ENCODE assay signal across 7 mouse cellular contexts in the genomic region with DNA sequence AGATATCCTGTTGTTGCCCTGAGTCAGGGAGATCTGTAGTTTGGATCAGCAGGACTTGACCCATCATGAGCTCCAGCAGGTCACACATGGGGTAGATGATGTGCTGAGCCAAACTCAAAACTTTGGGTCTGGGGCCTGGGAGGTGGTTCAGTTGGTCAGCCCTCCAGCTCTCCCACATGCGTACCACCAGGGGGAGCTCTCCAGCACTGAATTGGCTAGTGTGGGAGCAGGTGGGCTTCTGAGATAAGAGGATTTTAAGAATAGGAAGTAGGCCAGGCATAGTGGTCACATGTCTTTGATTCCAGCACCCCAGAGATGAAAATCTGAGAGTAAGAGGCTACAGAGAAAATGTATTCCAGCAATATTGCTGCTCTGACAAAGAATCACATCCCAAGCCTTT. TPM values are rescaled to one million over a fixed set of nuclear protein-coding genes. Genes with fewer than 3 reads are reported as not detected.
DNase-seq lines count a peak whose midpoint lies in the region; ATAC-seq and TF ChIP-seq lines count a peak whose summit lies in the region.

No protein-coding gene starts in this region.

- peak; percentile 54 for DNase-seq in hindbrain, postnatal 0 days (ENCODE audit: low spot score)
- DNase-seq in CD8-positive naive resting alpha-beta T cell, adult 2 months (ENCODE audit: low read depth in 2 of 2, low spot score in 2 of 2), result peak; percentile 19 to 39
- peak; percentile 78 for DNase-seq in R1 (ENCODE audit: low read depth, low spot score)
- peak; percentile 78 for DNase-seq in retina, embryonic 14.5 days (ENCODE audit: low spot score)
- no peak for DNase-seq in layer of hippocampus, adult 9-10 months (ENCODE audit: low spot score)

- WGBS in hindbrain, postnatal 0 days, result 9% methylated on average over 1 of the region's 1 CpGs
- 6% methylated on average over 1 of the region's 1 CpGs for WGBS in hindbrain, embryonic 12.5 days

- peak; percentile 72 for TF ChIP-seq CTCF in hindbrain, postnatal 0 days (IDR thresholded peaks at IDR 0.05; ENCODE audit: low read depth)

- H3K27ac ChIP-seq in hindbrain, postnatal 0 days, result no peak overlapping the region
- H3K27ac ChIP-seq in hindbrain, embryonic 12.5 days, result no peak overlapping the region

- H3K36me3 ChIP-seq in hindbrain, postnatal 0 days (ENCODE audit: insufficient read depth, low read length), result no peaks in the 10 kb centered on the region
- no peaks in the 10 kb centered on the region for H3K36me3 ChIP-seq in hindbrain, embryonic 12.5 days

- no peaks in the 10 kb centered on the region for H3K9me3 ChIP-seq in hindbrain, postnatal 0 days (ENCODE audit: low read length)
- H3K9me3 ChIP-seq in hindbrain, embryonic 12.5 days (replicated peaks), result no peaks in the 10 kb centered on the region

- peak; percentile 55 for ATAC-seq in hindbrain, postnatal 0 days
- no peak for ATAC-seq in hindbrain, embryonic 12.5 days (ENCODE audit: low FRiP score)
- peak; percentile 32 to 81 for ATAC-seq in hematopoietic stem cell, adult 5-6 weeks (replicated peaks in 1 of 2; ENCODE audit: insufficient read depth in 1 of 2, low FRiP score in 2 of 2, low TSS enrichment in 1 of 2, low read depth in 1 of 2, poor library complexity in 2 of 2, severe bottlenecking in 2 of 2)

- no peak overlapping the region for H3K4me2 ChIP-seq in hindbrain, postnatal 0 days (ENCODE audit: low read depth, low read length)
- no peak overlapping the region for H3K4me2 ChIP-seq in hindbrain, embryonic 12.5 days (replicated peaks)

- no peak overlapping the region for H3K4me3 ChIP-seq in hindbrain, postnatal 0 days (ENCODE audit: low read length)
- no peak overlapping the region for H3K4me3 ChIP-seq in hindbrain, embryonic 12.5 days

- no peaks in the 10 kb centered on the region for H3K27me3 ChIP-seq in hindbrain, postnatal 0 days (ENCODE audit: insufficient read depth, low read length)
- no peaks in the 10 kb centered on the region for H3K27me3 ChIP-seq in hindbrain, embryonic 12.5 days

- no peaks in the 10 kb centered on the region for H3K4me1 ChIP-seq in hindbrain, postnatal 0 days (ENCODE audit: insufficient read depth, low read length)
- no peaks in the 10 kb centered on the region for H3K4me1 ChIP-seq in hindbrain, embryonic 12.5 days

- H3K9ac ChIP-seq in hindbrain, postnatal 0 days (replicated peaks; ENCODE audit: low read length), result no peak overlapping the region
- no peak overlapping the region for H3K9ac ChIP-seq in hindbrain, embryonic 12.5 days

RNA-seq across cellular contexts. Expression of a gene that starts 11.8 kb away (rescaled TPM):
- total RNA-seq in hindbrain, postnatal 0 days (2014; rRNA removed), result 47.5 and 66.1 TPM in 2 replicates
- polyA plus RNA-seq in hindbrain, postnatal 0 days (2015; fragmentation: Nextera tagmentation; extraction: Ambion mirVana), result 33.8 and 39.2 TPM in 2 replicates
- 45.2 and 51.7 TPM in 2 replicates for polyA plus RNA-seq in hindbrain, embryonic 12.5 days (2016; fragmentation: Nextera tagmentation; extraction: Ambion mirVana)
- 27.4 and 31.3 TPM in 2 replicates for total RNA-seq in hematopoietic stem cell, adult 5-6 weeks (2017)

RNA-seq across cellular contexts. Expression of a gene that starts 14.9 kb away (rescaled TPM):
- 176 and 190 TPM in 2 replicates for total RNA-seq in hindbrain, postnatal 0 days (2014; rRNA removed)
- 69.6 and 80.5 TPM in 2 replicates for polyA plus RNA-seq in hindbrain, postnatal 0 days (2015; fragmentation: Nextera tagmentation; extraction: Ambion mirVana)
- polyA plus RNA-seq in hindbrain, embryonic 12.5 days (2016; fragmentation: Nextera tagmentation; extraction: Ambion mirVana), result 63.9 and 64.7 TPM in 2 replicates
- total RNA-seq in hematopoietic stem cell, adult 5-6 weeks (2017), result 16.0 and 23.1 TPM in 2 replicates

RNA-seq across cellular contexts. Expression of a gene that starts 52.5 kb away (rescaled TPM):
- 15.5 and 15.6 TPM in 2 replicates for total RNA-seq in hindbrain, postnatal 0 days (2014; rRNA removed)
- polyA plus RNA-seq in hindbrain, postnatal 0 days (2015; fragmentation: Nextera tagmentation; extraction: Ambion mirVana), result 2.0 and 2.3 TPM in 2 replicates
- polyA plus RNA-seq in hindbrain, embryonic 12.5 days (2016; fragmentation: Nextera tagmentation; extraction: Ambion mirVana), result 21.0 and 26.5 TPM in 2 replicates
- total RNA-seq in hematopoietic stem cell, adult 5-6 weeks (2017), result not detected in 2 replicates

Comparison
In these comparisons a context has a peak if more than half of its experiments do, and no peak if none do; other contexts are left out.
1. RNA of a gene that starts 52.5 kb away (total RNA-seq): 15.5 to 15.6 TPM in hindbrain, postnatal 0 days; not detected in hematopoietic stem cell, adult 5-6 weeks; every median in the first group is over 10 times any median in the second.